Mouse (Mus musculus): ENCODE measurements around the gene Kcng4. TPM values are rescaled to one million over a fixed set of nuclear protein-coding genes. Genes with fewer than 3 reads are reported as not detected.

Gene Kcng4
- total RNA-seq, 2 experiments from 2014 or later, result 3.3 to 4.0 TPM

GRCm38 (mm10) chr8:119620116-119620840 lies 15.2 kb downstream of the Kcng4 start:
- intact Hi-C loops (cut with DNase I), result no loop called here
- DNase-seq (ENCODE audit: low spot score in 2 of 2), result no peak

DNA sequence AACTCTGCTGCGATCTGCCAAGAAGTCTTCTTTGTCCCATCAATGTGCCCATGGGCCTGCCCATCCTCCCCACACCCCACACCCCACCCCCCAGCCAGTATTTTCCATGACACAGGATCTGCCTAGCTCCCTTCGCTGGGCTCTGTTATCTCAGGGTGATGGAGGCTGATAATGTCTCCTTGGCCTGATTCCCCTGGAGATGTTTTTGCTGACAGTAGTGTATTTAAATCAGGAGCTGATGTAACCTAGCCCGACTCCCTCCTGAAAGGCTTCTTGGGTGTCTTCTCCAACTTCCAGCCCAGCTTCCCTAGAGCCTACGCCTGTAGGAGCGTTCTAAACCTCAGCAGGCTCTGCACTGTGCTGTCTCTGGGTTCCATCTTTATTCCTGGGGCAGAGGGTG lies 16.6 kb downstream of the Kcng4 start:
- intact Hi-C loops (cut with DNase I), result no loop called here
- no peak for DNase-seq (ENCODE audit: low spot score in 2 of 2)

DNA sequence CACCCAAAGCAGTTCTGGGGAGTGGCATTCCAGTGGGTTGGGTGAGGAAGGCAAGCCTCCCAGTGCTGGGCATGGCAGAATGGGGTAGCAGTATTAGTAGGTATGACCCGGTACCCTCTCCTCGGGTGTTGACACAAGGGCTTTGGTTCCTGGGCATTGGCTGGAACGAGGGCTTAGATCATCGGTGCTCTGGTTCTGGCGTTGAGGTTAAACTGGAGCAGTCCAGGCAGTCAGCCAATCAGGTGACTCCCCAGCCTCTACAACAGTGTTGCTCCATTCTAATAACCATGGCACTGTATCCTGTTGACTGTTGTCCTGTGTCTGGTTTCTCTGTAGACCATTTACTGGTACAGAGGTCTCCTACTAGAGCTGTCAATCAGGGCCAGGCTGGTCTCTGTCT lies 17.9 kb downstream of the Kcng4 start:
- no peak for DNase-seq (ENCODE audit: low spot score in 2 of 2)
- intact Hi-C loops (cut with DNase I), result no loop called here

DNA sequence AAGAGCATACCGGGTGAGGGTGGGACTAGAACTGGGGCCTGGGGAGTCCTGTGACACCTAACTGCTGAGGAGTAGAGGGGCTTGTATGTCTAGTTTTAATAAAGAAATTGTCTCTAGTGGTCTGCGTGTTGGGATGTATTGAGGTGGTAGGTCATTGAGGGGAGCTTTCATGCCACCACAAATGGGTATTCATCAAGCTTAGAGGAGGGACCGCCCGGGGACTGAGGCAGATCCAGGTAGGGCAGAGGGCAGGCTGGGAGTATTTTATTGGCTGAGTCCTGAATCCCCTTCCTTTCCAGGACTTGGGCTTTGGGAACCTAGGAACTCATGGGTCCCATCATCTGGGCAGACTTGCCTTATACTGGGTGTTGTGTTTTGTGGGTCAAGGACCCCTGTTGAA lies 18.7 kb downstream of the Kcng4 start:
- intact Hi-C loops (cut with DNase I), result no loop called here
- no peak for DNase-seq (ENCODE audit: low spot score in 2 of 2)

GRCm38 (mm10) chr8:119616358-119616757 lies 19.1 kb downstream of the Kcng4 start:
- intact Hi-C loops (cut with DNase I), result no loop called here

DNA sequence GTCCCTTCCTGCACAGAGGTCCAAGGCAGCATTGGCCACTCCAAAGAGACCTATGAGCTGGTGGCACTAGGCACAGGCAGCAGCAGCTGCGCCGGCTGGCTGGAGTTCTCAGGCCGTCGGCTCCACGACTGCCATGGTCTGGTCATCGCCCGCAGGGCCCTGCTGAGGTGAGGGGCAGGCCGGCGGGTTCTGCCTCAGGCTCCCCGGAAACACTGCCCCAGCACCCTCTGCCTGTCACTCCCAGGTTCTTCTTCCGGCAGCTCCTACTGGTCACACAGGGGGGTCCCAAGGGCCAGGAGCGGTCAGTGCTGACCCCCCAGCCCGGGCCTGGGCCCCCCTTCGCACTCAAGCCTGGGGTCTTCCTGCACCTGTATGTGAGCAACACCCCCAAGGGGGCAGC lies 20.4 kb downstream of the Kcng4 start:
- intact Hi-C loops (cut with DNase I), result no loop called here
- no peak for DNase-seq (ENCODE audit: low spot score in 2 of 2)

More at GRCm38 (mm10) chr8:119616358-119616757, 19.1 kb downstream of the Kcng4 start:
- no peak for DNase-seq (ENCODE audit: low spot score in 2 of 2)

DNA sequence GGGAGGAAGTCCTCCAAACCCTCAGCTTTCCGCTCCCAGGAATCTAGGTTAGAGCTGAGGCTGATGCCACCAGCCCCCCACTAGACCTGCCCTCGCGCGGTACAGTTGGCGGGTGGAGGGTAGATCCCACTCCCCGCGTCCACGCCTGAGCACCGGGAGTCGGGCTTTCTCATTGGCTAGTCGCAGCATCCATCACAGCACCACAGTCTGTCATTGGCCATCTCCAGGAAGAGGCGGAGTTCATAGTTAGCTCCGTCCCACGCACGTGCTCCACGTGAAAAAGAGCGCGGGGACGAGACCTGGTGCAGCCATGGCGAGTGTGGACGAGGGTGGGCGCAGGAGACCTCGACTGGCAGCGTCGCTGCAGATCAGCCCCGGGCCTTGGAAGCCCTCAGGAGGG lies 23.0 kb downstream of the Kcng4 start, which contains the start of gene Adad2:
TSS of gene Adad2 (plus strand) at position 277 of the 400 bp plus-strand sequence.
- DNase-seq (ENCODE audit: low spot score in 2 of 2), result no peak
- intact Hi-C loops (cut with DNase I), result no loop called here

DNA sequence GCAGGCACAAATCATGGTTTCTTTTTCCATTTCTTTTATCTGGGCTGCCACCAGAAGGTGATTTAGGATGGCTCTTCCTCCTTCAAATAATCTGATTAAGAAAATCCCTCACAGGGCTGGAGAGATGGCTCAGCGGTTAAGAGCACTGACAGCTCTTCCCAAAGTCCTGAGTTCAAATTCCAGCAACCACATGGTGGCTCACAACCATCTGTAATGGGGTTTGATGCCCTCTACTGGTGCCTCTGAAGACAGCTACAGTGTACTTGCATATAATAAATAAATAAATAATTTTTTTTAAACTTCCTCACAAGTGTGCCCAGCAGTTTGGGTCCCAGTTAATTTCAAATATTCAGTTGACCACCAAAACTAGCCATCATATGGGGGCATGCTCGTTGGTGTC lies 29.3 kb downstream of the Kcng4 start:
- intact Hi-C loops (cut with DNase I), result loop anchor here (10.0 kb wide), 1 partner anchor 191 kb away; no protein-coding TSS in a partner anchor
- no peak for DNase-seq (ENCODE audit: low spot score in 2 of 2)

DNA sequence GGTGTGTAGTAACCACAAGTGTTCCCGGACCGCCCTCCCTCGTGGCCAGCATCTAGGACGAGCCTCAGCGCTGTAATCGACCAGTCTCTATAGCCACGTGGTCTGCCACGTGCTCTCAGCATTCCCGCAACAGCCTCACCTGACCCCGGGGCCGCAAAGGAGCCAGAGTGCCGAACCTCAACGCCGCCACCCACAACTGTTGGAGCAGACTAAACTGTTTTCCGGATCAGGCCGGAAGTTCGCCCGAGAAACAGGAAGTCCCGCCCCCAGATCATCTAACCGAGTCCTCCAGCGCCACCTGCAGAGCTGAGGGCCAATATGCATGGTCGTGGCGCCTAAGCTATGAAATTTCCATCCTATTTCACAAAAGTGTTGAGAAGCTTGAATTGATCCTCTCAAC lies 30.5 kb downstream of the Kcng4 start, which contains the start of gene Taf1c:
TSS of gene Taf1c (minus strand) at position 227 of the 400 bp plus-strand sequence.
- DNase-seq (ENCODE audit: low spot score in 2 of 2), result peak; percentile 92 to 95
- intact Hi-C loops (cut with DNase I), result loop anchor here (2.0 to 10.0 kb wide), 2 partner anchors 158 to 190 kb away; partner anchors contain the start of gene Necab2

DNA sequence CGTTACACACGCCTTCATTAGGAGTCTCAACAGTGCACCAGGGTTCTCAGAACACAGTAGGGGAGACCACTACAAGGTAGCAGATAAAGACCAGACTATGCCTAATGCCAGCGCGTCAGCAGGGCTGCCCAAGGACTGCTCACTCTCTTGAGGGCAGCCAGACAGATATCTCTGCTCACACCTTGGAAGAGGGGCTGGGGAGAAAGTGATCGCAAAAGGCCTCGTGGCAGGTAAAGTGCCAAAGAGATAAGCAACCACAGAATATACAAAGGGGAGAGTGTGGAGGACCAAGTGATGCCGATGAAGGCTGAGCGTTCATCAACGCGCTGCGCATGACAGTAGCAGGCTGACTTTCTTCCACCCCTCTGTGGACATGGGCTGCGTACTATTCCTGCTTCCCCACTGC lies 31.1 kb downstream of the Kcng4 start:
- intact Hi-C loops (cut with DNase I), result loop anchor here (2.0 to 10.0 kb wide), 2 partner anchors 158 to 190 kb away; partner anchors contain the start of gene Necab2
- no peak for DNase-seq (ENCODE audit: low spot score in 2 of 2)

GRCm38 (mm10) chr8:119603771-119604170 lies 31.7 kb downstream of the Kcng4 start:
- no peak for DNase-seq (ENCODE audit: low spot score in 2 of 2)
- intact Hi-C loops (cut with DNase I), result loop anchor here (2.0 to 10.0 kb wide), 2 partner anchors 157 to 189 kb away; partner anchors contain the start of gene Necab2

GRCm38 (mm10) chr8:119591456-119591855 lies 44.0 kb downstream of the Kcng4 start:
- no peak for DNase-seq (ENCODE audit: low spot score in 2 of 2)
- intact Hi-C loops (cut with DNase I), result no loop called here

DNA sequence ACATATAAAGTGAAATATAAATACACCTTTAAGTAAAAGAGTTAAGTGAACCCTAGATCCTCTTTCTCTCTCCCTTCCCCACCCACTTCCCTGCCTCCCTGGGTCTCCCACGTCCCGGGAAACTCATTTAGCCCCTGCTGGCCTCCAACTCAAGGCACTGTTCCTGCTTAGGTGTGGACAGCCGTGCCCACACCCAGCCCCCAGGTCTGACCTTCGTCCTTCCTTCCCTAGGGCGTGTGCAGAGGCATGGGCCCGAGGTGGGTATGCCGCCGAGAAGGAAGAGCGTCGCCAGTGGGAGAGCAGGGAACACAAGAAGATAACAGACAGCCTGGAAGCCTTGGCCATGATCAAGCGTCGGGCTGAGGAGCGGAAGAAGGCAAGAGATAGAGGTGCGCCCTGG lies 45.1 kb downstream of the Kcng4 start:
- no peak for DNase-seq (ENCODE audit: low spot score in 2 of 2)

DNA sequence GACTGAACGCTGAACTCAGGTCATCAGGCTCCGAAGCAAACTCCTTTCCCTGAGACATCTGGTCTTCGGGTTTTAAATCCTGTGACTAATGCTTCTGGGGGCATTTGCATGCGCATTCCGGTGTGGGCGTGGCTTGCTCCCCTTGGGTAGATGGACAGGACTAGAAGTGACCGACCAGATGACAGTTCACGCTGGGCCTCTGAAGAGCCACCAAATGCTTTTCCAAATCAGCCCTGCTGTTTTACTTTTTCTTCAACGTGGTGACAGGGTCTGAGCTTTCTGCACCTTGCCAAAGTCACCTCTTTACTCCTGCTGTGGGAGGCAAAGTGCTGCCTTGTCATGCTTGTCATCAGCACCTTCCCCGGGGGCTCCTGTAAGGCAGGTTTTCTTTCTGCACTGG lies 46.6 kb downstream of the Kcng4 start:
- intact Hi-C loops (cut with DNase I), result no loop called here
- no peak for DNase-seq (ENCODE audit: low spot score in 2 of 2)

More for the DNA sequence above, 45.1 kb downstream of the Kcng4 start:
- intact Hi-C loops (cut with DNase I), result no loop called here

DNA sequence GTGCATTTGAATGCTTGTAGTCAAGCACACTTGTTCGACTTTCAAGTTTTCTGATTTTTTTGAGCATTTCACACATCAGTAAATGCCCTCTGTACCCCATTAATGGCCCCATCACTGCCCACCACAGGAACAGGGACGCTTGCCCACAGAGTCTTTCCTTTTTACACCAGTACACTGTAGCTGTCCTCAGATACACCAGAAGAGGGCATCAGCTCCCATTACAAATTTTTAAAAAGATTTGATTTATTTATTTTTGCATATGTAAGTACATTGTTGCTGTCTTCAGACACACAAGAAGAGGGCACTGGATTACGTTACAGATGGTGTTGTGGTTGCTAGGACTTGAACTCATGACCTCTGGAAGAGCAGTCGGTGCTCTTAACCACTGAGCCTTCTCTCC lies 47.2 kb downstream of the Kcng4 start:
- intact Hi-C loops (cut with DNase I), result no loop called here

DNA sequence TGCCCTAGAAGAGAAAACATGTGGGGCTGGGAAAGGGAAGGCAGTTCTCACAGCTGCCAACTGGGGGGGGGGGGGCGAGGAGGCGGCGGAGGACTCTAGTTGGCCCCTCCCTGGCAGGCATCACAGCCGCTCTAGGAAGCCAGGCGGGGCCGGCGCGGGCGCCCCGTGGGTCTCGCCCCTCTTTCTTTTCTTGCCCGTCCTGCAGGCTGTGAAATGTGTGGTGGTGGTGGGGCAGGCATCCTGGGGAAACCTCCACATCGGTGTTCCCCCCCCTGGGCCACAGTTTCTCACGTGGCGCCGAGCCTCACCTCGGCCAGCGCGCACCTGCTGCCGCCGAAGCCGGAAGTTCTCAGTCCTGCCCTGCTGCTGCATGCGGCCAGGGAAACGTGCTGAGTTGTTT lies 49.6 kb downstream of the Kcng4 start:
- DNase-seq (ENCODE audit: low spot score in 2 of 2), result no peak
- intact Hi-C loops (cut with DNase I), result no loop called here

More for the DNA sequence above, 47.2 kb downstream of the Kcng4 start:
- no peak for DNase-seq (ENCODE audit: low spot score in 2 of 2)

GRCm38 (mm10) chr8:119580441-119581161 lies 54.9 kb downstream of the Kcng4 start:
- DNase-seq (ENCODE audit: low spot score in 2 of 2), result no peak
- intact Hi-C loops (cut with DNase I), result no loop called here

DNA sequence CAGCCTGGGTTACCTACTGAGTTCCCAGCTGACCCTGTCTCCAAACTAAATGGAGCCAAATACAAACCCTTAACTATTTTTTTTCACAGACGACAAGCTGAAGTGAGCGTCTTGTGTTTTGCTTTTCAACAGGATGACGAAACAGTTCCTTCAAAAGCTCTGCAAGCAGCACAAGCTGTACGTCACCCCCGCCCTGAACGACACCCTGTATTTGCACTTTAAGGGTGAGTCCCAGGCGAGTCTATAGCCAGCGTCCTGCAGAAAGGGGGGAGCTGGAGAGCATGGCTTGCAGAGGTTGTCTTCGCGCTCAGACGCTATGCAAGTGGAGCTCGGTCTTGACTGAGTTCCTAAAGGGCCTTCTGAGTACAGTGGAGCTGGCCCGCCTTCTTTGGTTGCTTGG lies 56.4 kb downstream of the Kcng4 start:
- DNase-seq (ENCODE audit: low spot score in 2 of 2), result no peak
- intact Hi-C loops (cut with DNase I), result no loop called here

GRCm38 (mm10) chr8:119575366-119575726 lies 60.1 kb downstream of the Kcng4 start:
- DNase-seq (ENCODE audit: low spot score in 2 of 2), result no peak
- intact Hi-C loops (cut with DNase I), result loop anchor here (2.0 kb wide), 1 partner anchor 17 kb away; the partner anchor contains the start of gene Mbtps1

Measured in left cerebral cortex, postnatal 25 days (tissue).